Mouse (Mus musculus): Measurements from ENCODE around the gene Auts2. TPM values are rescaled to one million over a fixed set of nuclear protein-coding genes. Genes with fewer than 3 reads are reported as not detected.

The Auts2 gene
- polyA plus RNA-seq, 1 experiment from 2014 or later = 7.5 TPM

DNA sequence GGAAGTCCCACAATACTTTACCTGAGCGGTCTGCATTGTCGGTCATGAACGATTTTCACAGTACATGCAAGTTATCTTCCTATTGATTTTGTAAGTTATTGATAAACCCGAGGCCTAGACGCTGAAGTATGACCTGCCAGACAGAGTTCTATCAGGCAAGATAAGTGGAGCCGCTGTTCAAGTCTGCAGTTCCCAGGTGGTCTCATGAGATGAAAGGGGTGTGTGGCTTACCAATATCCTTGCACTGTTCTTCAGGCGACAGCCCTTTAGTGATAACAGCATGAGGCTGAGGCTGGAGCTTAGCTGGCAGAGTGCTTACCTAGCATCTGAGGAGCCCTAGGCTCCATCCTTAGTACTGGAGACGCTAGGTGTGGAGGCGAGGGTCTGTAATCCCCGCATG is 949.9 kb downstream of the Auts2 start:
- DNase-seq (ENCODE audit: low spot score) = no peak
- H3K4me1 ChIP-seq (replicated peaks; ENCODE audit: insufficient read depth, low read length) = no peaks in the 10 kb centered on the region
- no peak for ATAC-seq (replicated peaks; ENCODE audit: low FRiP score, low read depth)
- no peaks in the 10 kb centered on the region for H3K27me3 ChIP-seq (ENCODE audit: insufficient read depth, low read length)
- H3K4me3 ChIP-seq (replicated peaks; ENCODE audit: low read depth, low read length) = no peak overlapping the region
- H3K9ac ChIP-seq (ENCODE audit: low read depth, low read length) = no peak overlapping the region
- H3K27ac ChIP-seq = no peak overlapping the region
- WGBS = 98% methylated on average over 10 of the region's 10 CpGs
- H3K36me3 ChIP-seq (ENCODE audit: insufficient read depth, low read length) = no peaks in the 10 kb centered on the region
- TF ChIP-seq CTCF (IDR thresholded peaks at IDR 0.05; ENCODE audit: low read depth) = no peak
- H3K4me2 ChIP-seq (ENCODE audit: low read length) = no peak overlapping the region
- no peaks in the 10 kb centered on the region for H3K9me3 ChIP-seq (replicated peaks; ENCODE audit: low read length)

DNA sequence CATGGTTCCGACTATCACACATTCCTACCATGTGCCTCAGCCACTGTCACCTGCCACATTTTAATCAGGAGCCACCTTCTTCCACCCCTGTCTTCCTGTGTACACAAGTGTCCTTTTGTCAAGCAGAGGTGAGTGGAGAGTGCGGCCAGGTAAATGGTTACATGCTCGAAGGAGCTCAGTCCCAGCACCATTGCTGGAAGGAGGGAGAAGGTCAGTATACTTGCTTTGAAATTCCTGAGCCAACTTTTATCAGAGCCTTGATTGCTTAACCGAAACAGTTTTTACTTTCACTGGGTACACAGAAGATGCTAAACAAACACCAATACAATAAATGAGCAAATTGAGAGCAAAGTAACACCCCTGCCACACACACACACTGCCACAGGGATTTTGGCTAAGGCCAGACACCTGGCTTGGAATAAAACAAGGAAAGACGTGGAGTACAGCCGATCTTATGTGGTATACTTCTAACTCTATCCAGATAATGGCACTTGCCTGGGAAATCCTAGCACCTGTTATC is 953.1 kb downstream of the Auts2 start:
- Histone ChIP-seq H3K4me2 (ENCODE audit: low read length) (no peak overlapping the region), H3K4me1 (replicated peaks; ENCODE audit: insufficient read depth, low read length) (peaks cover 11% of the 10 kb centered on the region), H3K36me3 (ENCODE audit: insufficient read depth, low read length) (no peaks in the 10 kb centered on the region), H3K4me3 (replicated peaks; ENCODE audit: low read depth, low read length) (no peak overlapping the region), H3K27ac (no peak overlapping the region), H3K9me3 (replicated peaks; ENCODE audit: low read length) (no peaks in the 10 kb centered on the region), H3K27me3 (ENCODE audit: insufficient read depth, low read length) (no peaks in the 10 kb centered on the region), H3K9ac (ENCODE audit: low read depth, low read length) (no peak overlapping the region)
- ATAC-seq (replicated peaks; ENCODE audit: low FRiP score, low read depth) = no peak
- no peak for DNase-seq (ENCODE audit: low spot score)
- no peak for TF ChIP-seq CTCF (IDR thresholded peaks at IDR 0.05; ENCODE audit: low read depth)
- 82% methylated on average over 6 of the region's 6 CpGs for WGBS

DNA sequence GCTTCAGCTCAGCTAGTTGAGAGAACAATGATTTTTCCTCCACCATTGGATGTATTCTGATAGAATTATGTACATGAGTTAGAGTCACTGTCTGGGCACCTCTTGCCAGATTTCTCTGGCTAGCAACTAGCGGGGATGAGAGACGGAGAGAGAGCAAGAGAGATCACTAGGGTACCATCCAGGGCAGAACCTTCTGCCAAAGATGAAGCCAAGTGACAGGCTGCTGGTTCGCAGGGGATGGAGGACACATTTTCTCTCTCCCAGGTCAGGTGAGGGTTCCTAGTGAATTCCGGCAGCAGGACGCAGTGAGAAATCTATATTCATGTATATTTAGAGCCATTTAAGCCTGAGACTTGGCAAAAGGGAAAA is 956.8 kb downstream of the Auts2 start:
- H3K27me3 ChIP-seq (ENCODE audit: insufficient read depth, low read length) = no peaks in the 10 kb centered on the region
- no peak overlapping the region for H3K4me2 ChIP-seq (ENCODE audit: low read length)
- no peaks in the 10 kb centered on the region for H3K9me3 ChIP-seq (replicated peaks; ENCODE audit: low read length)
- DNase-seq (ENCODE audit: low spot score) = no peak
- H3K4me3 ChIP-seq (replicated peaks; ENCODE audit: low read depth, low read length) = no peak overlapping the region
- H3K9ac ChIP-seq (ENCODE audit: low read depth, low read length) = no peak overlapping the region
- H3K4me1 ChIP-seq (replicated peaks; ENCODE audit: insufficient read depth, low read length) = peaks cover 25% of the 10 kb centered on the region
- WGBS = 33% methylated on average over 5 of the region's 5 CpGs
- H3K27ac ChIP-seq = no peak overlapping the region
- no peak for TF ChIP-seq CTCF (IDR thresholded peaks at IDR 0.05; ENCODE audit: low read depth)
- no peak for ATAC-seq (replicated peaks; ENCODE audit: low FRiP score, low read depth)
- no peaks in the 10 kb centered on the region for H3K36me3 ChIP-seq (ENCODE audit: insufficient read depth, low read length)

DNA sequence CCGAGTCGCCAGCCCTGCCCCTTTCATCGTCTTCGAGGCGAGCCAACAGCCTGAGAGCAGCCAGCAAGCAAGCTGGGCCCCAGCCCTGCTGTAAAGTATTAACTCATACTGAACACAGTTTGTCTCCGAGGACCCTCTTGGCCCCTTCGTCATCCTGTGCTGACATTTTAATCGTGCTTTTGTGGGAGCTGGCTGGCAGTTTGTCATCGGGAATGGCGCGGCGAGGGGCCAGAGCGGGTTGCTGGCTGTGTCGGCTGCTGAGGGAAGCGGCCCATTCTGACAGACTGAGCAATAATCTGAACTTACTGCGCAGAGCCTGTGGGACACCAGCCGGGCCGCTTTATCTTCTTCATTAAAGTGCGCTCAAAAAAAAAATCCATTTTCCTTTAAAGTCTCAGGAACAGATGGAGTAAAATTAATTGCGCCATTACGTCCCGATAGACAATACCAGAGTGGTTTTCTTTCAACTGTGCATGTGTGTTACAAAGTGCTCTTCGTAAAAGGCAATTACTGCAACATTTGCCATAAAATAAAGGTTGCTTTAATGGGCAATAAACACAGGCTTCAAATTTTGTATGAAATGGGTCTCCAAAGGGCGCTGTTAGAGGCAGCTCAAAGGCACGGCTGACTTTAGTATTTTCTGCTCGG is 957.3 kb downstream of the Auts2 start:
- Histone ChIP-seq H3K27me3 (ENCODE audit: insufficient read depth, low read length) (no peaks in the 10 kb centered on the region), H3K9ac (ENCODE audit: low read depth, low read length) (0 out of 2 replicates have a peak overlapping the region, but pooled peaks have one; percentile 31), H3K4me2 (ENCODE audit: low read length) (peak overlapping the region; percentile 40), H3K9me3 (replicated peaks; ENCODE audit: low read length) (no peaks in the 10 kb centered on the region), H3K27ac (no peak overlapping the region), H3K4me1 (replicated peaks; ENCODE audit: insufficient read depth, low read length) (peaks cover 26% of the 10 kb centered on the region), H3K36me3 (ENCODE audit: insufficient read depth, low read length) (no peaks in the 10 kb centered on the region), H3K4me3 (replicated peaks; ENCODE audit: low read depth, low read length) (no peak overlapping the region)
- ATAC-seq (replicated peaks; ENCODE audit: low FRiP score, low read depth) (no peak), DNase-seq (ENCODE audit: low spot score) (peak; percentile 86)
- 14% methylated on average over 26 of the region's 26 CpGs for WGBS
- no peak for TF ChIP-seq CTCF (IDR thresholded peaks at IDR 0.05; ENCODE audit: low read depth)

DNA sequence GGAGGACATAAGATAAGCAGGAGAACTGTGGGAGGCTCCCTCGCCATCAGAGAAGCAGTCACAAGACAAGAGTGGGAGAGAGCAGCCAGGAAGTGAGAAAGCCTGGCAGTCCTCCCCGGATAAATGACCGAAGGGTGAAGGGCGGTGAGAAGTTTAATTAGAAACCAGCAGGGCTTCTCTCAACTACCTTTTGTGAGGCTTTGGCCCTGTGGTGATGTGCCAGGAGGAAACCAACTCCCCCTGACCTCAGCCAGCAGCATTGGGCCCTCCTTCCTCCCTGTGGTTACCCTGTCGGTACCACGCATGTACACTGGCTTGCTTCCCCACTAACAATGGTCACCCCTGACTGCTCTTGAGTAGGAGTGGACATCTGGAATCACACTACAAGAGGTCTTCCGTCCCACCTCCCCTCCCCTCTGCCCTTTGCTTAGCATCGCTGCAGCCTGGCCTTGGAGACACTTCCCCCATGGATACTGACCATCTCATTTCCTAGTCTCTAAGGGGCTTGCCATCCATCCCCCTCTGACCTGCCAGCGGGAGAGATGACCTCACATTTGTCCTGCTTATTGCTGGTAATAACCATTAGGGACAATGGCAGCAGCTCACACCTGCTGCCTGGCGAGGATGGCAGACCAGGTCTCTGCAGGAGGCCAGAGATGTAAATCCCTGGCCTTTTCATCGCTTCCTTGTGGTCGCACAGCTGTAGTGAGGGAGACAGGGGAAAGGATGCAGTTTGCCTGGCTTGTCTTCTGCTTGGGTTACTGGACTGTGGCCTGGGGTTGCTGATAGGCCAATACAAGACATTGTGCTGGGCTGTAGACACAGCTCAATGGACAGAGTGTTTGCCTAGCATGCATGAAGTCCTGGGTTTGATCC is 958.6 kb downstream of the Auts2 start:
- H3K4me2 ChIP-seq (ENCODE audit: low read length) = no peak overlapping the region

More for the DNA sequence above, 958.6 kb downstream of the Auts2 start:
- H3K9me3 ChIP-seq (replicated peaks; ENCODE audit: low read length) = no peaks in the 10 kb centered on the region
- 26% methylated on average over 12 of the region's 12 CpGs for WGBS
- no peaks in the 10 kb centered on the region for H3K27me3 ChIP-seq (ENCODE audit: insufficient read depth, low read length)
- DNase-seq (ENCODE audit: low spot score) = peak; percentile 88
- peak; percentile 83 for ATAC-seq (replicated peaks; ENCODE audit: low FRiP score, low read depth)
- no peak overlapping the region for H3K9ac ChIP-seq (ENCODE audit: low read depth, low read length)
- H3K27ac ChIP-seq = no peak overlapping the region
- H3K36me3 ChIP-seq (ENCODE audit: insufficient read depth, low read length) = no peaks in the 10 kb centered on the region
- H3K4me3 ChIP-seq (replicated peaks; ENCODE audit: low read depth, low read length) = no peak overlapping the region
- no peak for TF ChIP-seq CTCF (IDR thresholded peaks at IDR 0.05; ENCODE audit: low read depth)
- H3K4me1 ChIP-seq (replicated peaks; ENCODE audit: insufficient read depth, low read length) = peaks cover 26% of the 10 kb centered on the region

Data from kidney, postnatal 0 days (tissue).